Mouse (Mus musculus) gastrocnemius, adult 2 months (tissue): ENCODE data around the gene Selenos. TPM values are rescaled to one million over a fixed set of nuclear protein-coding genes. Genes with fewer than 3 reads are reported as not detected.
A peak's percentile ranks its signal among the peaks of the same experiment; 100 is the strongest.
"Not testable (repeated sequence)": the region's sequence is repeated elsewhere in the genome, so short reads cannot be mapped to it uniquely, and the experiment has no call there.

Source experiments
- DNase-seq: peaks from one replicate; pipeline ENCODE4 v3.0.0; 2022
- H3K27ac ChIP-seq: fragments of 200-600 bp; 2 replicates; pipeline ENCODE4 v1.8.1; 2022; ENCODE audit warnings: mild to moderate bottlenecking
- H3K4me3 ChIP-seq: fragments of 200-600 bp; 2 replicates; pipeline ENCODE4 v1.8.1; 2022; ENCODE audit warnings: mild to moderate bottlenecking, moderate library complexity
- CTCF ChIP-seq: fragments of 200-600 bp; IDR thresholded peaks from 2 replicates; pipeline ENCODE4 v1.8.1; 2022; ENCODE audit warnings: antibody characterized with exemption, mild to moderate bottlenecking, moderate library complexity
- intact Hi-C: fragments of 180-260 bp; cut with DNase I; formaldehyde crosslinking; loops from one replicate; pipeline ENCODE4 v1.15.1; 2025
- total RNA-seq, 2 experiments: library from RNA; stranded (reverse); gene quantifications; 2 replicates each; pipeline ENCODE4 v1.2.3; 2021

Selenos gene
- total RNA-seq, 2 experiments from 2014 or later: 26.5 to 35.1 TPM

DNA sequence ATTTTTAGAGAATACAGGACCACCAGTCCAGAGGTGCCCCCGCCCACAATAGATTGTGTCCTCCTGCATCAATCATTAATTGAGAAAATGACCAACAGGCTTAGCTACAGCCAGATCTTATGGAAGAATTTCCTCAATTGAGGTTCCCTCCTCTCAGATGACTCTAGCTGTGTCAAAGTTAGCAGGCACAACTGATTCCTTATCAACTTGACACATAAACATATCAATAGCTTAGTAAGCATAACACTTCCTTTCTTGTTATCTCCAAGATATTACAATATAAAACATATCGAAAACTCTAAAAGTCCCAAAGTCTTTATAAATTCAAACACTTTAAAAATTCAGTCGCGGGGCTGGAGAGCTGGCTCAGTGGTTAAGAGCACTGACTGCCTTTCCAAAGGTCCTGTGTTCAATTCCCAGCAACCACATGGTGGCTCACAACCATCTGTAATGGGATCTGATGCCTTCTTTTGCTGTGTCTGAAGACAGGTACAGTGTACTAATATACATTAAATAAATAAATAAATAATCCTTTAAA, 25.4 kb upstream of the Selenos start:
- intact Hi-C loops: loop anchor here (2.0 to 5.0 kb wide), 2 partner anchors 282 to 349 kb away; no protein-coding TSS in a partner anchor
- Histone ChIP-seq H3K27ac (no peak overlapping the region), H3K4me3 (no peak overlapping the region)
- no peak for TF ChIP-seq CTCF
- no peak for DNase-seq

GRCm38 (mm10) chr7:66055356-66055755, 24.1 kb upstream of the Selenos start:
- not testable (repeated sequence) for DNase-seq, H3K27ac ChIP-seq, H3K4me3 ChIP-seq
- peak; percentile 86 for TF ChIP-seq CTCF
- intact Hi-C loops: loop anchor here (2.0 kb wide), 1 partner anchor 351 kb away; no protein-coding TSS in a partner anchor

DNA sequence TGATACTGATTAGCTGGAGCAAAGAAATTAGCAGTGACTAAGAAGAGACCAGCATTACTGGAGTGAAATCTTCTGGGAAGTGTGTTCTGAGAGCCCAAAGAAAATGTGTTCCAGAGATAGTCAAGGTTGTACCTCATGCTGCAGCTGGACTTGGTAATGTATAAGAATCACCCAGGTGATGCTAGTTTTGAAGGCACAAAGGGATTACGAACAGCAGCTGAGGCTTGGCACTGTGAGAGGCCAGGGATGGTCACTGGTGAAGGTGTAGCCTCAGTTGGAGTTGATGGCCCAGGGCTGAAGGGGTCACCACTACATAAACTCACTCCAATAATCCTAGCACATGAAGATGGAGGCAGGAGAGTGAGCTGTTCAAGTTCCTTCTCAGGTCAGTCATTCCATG, 20.7 kb upstream of the Selenos start, which contains the start of gene Snrpa1:
TSS of gene Snrpa1 (plus strand) at position 301 of the 400 bp plus-strand sequence.
- Histone ChIP-seq H3K27ac (peak within 1 kb of the TSS; percentile 95), H3K4me3 (peak within 1 kb of the TSS; percentile 99)
- TF ChIP-seq CTCF: no peak
- DNase-seq: no peak
- intact Hi-C loops: no loop called here

GRCm38 (mm10) chr7:66060066-66060956, 19.1 kb upstream of the Selenos start:
- no peak for TF ChIP-seq CTCF
- Histone ChIP-seq H3K4me3 (peak overlapping the region; percentile 99), H3K27ac (peak overlapping the region; percentile 95)
- DNase-seq: peak; percentile 92
- intact Hi-C loops: loop anchor here (5.0 kb wide), 1 partner anchor 413 kb away; no protein-coding TSS in a partner anchor

- no peak for DNase-seq
- Histone ChIP-seq H3K4me3 (peak overlapping the region; percentile 99), H3K27ac (peak overlapping the region; percentile 95)
- intact Hi-C loops: loop anchor here (5.0 kb wide), 1 partner anchor 414 kb away; no protein-coding TSS in a partner anchor
- TF ChIP-seq CTCF: no peak
Observed at GRCm38 (mm10) chr7:66061057-66061456, 18.4 kb upstream of the Selenos start.

DNA sequence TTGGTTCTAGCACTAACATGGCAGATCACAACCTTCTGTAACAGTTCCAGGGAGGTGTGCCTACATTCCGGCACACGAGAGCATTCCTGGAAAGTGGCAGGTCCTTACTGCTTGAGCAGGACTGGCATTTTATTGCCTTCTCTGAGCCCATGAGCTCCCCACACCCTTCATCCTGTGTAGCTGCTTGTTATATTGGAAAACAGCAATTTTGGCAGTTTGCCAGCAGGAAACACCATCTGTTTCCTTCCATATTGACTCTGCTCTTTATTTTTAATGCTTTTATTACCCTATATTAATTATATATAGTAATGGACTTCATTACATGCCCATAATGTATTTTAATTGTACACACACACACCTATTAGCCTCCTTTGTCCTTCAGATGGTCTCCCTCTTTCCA, 3.0 kb upstream of the Selenos start:
- intact Hi-C loops: no loop called here
- TF ChIP-seq CTCF: no peak
- H3K4me3 ChIP-seq: no peak overlapping the region
- DNase-seq: no peak
- no peak overlapping the region for H3K27ac ChIP-seq

DNA sequence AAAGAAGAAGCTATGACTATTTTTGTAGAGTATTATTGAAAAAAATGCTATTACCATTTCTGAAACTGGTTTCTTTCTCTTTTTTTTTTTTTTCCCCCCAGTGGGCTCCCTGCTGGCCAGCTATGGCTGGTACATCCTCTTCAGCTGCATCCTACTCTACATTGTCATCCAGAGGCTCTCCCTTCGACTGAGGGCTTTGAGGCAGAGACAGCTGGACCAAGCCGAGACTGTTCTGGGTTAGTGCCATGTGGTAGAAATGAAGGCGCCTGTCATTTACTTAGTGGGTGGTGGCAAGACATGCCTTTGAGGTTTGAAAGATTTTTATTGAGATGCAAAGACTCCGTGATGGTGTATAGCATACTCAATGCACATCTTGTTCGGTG, 773 bp downstream of the Selenos start:
- TF ChIP-seq CTCF: no peak
- Histone ChIP-seq H3K4me3 (peak overlapping the region; percentile 81), H3K27ac (peak overlapping the region; percentile 96)
- intact Hi-C loops: no loop called here
- DNase-seq: no peak

- no peak overlapping the region; the same call in 1 of the 2 replicates for H3K4me3 ChIP-seq
- no peak for DNase-seq
- intact Hi-C loops: no loop called here
- peak overlapping the region; percentile 75 for H3K27ac ChIP-seq
- no peak for TF ChIP-seq CTCF
Observed at GRCm38 (mm10) chr7:66083757-66084156, 4.3 kb downstream of the Selenos start.

DNA sequence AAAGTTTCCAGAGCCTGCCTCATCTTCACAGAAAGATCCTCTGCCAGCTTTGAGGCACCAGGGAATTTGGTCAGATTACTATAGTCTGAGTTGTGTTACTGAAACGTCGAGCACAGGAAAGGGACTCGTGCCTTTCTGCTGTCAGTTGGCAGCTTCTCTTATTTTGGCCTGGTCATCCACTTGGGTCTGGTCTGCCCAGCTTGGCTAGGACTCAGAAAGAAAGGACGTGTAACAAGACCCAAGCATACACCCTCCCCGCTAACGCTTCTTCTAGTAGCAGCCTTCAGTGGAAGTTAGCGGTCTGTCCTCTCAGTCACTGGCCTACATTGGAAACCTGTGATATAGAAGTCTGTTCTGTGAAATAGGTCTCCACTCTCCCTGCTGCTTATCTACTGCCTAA, 5.1 kb downstream of the Selenos start:
- intact Hi-C loops: no loop called here
- no peak overlapping the region for H3K4me3 ChIP-seq
- H3K27ac ChIP-seq: peak overlapping the region; percentile 75
- no peak for TF ChIP-seq CTCF
- DNase-seq: peak; percentile 72

DNA sequence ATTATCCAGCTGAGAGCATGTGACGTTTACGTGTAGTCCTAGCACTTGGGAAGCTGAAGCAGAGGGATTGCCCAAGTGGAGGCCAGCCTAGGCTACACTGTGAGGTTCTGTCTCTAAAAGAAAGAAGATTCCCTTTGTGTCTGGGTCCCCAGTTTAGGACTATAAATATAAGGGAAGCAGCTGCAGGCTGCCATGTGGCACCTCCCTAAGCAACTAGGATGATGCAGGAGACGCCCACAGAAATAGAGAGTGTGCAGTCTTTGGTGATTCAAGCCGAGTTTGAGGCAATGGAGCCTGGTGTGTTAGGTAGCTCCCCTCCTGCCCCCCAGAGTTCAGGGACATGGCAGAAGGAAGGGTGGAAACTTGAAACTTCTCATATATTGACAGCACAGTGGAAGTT, 8.2 kb downstream of the Selenos start:
- H3K27ac ChIP-seq: no peak overlapping the region
- H3K4me3 ChIP-seq: no peak overlapping the region
- no peak for TF ChIP-seq CTCF
- no peak for DNase-seq
- intact Hi-C loops: no loop called here

GRCm38 (mm10) chr7:66088077-66088476, 8.6 kb downstream of the Selenos start:
- no peak for DNase-seq
- H3K4me3 ChIP-seq: no peak overlapping the region
- no peak for TF ChIP-seq CTCF
- H3K27ac ChIP-seq: no peak overlapping the region
- intact Hi-C loops: no loop called here

DNA sequence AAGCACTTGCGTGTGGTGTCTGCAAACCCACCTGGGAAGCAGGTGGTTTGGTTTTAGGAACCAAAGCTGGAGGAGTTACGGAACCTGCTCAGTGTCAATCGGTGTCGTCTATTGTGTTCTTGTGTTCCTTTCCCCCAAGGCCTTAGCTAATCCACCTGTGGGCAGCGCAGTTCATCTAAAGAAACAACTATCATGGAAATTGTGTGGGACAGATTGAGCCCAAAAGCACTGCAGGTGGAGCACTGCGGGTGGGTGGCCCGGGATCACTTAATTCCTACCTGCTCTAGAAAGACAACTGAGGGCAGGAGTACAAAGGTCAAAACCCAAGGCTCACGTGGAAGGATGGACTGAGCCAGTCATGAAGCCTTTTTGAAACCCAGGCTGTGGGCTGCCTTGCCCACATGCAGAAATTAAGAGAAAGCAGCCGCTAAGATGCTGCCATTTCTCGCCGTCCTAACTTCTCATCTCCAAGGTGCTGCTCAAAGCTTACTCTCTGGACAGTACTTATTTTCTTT, 11.3 kb downstream of the Selenos start:
- no peak overlapping the region for H3K4me3 ChIP-seq
- H3K27ac ChIP-seq: no peak overlapping the region
- TF ChIP-seq CTCF: no peak
- no peak for DNase-seq
- intact Hi-C loops: no loop called here

GRCm38 (mm10) chr7:66091553-66091952, 12.1 kb downstream of the Selenos start:
- intact Hi-C loops: no loop called here
- no peak for TF ChIP-seq CTCF
- no peak for DNase-seq

More at GRCm38 (mm10) chr7:66091553-66091952, 12.1 kb downstream of the Selenos start:
- H3K4me3 ChIP-seq: no peak overlapping the region
- H3K27ac ChIP-seq: no peak overlapping the region
